26 mouse cellular contexts compared by ENCODE assay signal in the genomic region with DNA sequence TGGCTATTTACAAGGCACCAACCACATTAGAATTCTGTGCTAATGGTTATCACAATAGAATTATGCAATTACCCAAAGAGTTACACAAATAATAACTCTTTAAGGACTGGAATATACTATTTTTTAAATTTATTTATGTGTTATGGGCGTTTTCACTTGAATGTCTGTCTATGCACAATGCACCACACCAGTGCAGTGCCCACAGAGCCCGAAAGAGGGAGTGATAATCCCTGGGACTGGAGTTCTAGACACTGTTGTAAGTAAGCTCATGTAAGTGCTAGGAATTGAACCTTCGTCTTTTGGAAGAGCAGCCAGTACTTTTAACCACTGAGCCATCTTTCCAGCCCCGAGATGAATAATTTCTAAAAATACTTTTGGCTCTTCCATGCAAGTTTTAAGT. TPM values are rescaled to one million over a fixed set of nuclear protein-coding genes. Genes with fewer than 3 reads are reported as not detected.
DNase-seq lines count a peak whose midpoint lies in the region; TF ChIP-seq lines count a peak whose summit lies in the region.
"Had no signal": no experiment of that assay in that cellular context is flagged by ENCODE, and none has a peak within 500 bp of the region (broad histone marks: within the 10 kb centered on the region; RNA-seq: fewer than 3 reads in every experiment).

No protein-coding gene starts in this region.

- TF ChIP-seq CTCF in left cerebral cortex, adult 2 months (IDR thresholded peaks at IDR 0.05): peak; percentile 3
- TF ChIP-seq CTCF in CH12.LX (conservative IDR thresholded peaks at IDR 0.05 in 1 of 2, IDR thresholded peaks at IDR 0.05 in 1 of 2; ENCODE audit: low read depth in 2 of 2, low read length in 2 of 2) (peak in 1 of 2 experiments; percentile 35; a peak in 2 of 4 replicates), E14TG2a.4 (conservative IDR thresholded peaks at IDR 0.05; ENCODE audit: low read length) (peak; percentile 65)

- H3K4me2 ChIP-seq in CH12.LX (ENCODE audit: insufficient read depth, low read depth, poor library complexity, severe bottlenecking): no peak overlapping the region
- H3K4me2 ChIP-seq: embryonic facial prominence, embryonic 13.5 days; forebrain, embryonic 12.5 days; heart, embryonic 12.5 days; heart, embryonic 15.5 days; hindbrain, embryonic 13.5 days; intestine, embryonic 15.5 days had no signal

- no peaks in the 10 kb centered on the region for H3K79me2 ChIP-seq in CH12.LX (replicated peaks; ENCODE audit: control insufficient read depth, extremely low read depth, insufficient read depth, poor library complexity, severe bottlenecking)

- in situ Hi-C loops in CH12.LX (cut with MboI; ENCODE audit: low pct_ligation_motif_present, low pct_unique_long_range_greater_than_20kb, low sequenced_read_pairs): no loop called here

- H3K27me3 ChIP-seq in CH12.LX (replicated peaks): no peaks in the 10 kb centered on the region
- no peaks in the 10 kb centered on the region for H3K27me3 ChIP-seq in E14TG2a.4 (ENCODE audit: insufficient read depth, low read length)
- H3K27me3 ChIP-seq: embryonic facial prominence, embryonic 13.5 days; forebrain, embryonic 12.5 days; heart, embryonic 12.5 days; heart, embryonic 15.5 days; hindbrain, embryonic 13.5 days; intestine, embryonic 15.5 days had no signal

- TF ChIP-seq RAD21 in CH12.LX (IDR thresholded peaks at IDR 0.05; ENCODE audit: low read depth, low read length): peak; percentile 7

- H3K9me3 ChIP-seq in CH12.LX (replicated peaks; ENCODE audit: low read length) (no peaks in the 10 kb centered on the region), E14TG2a.4 (ENCODE audit: low read length) (no peaks in the 10 kb centered on the region)
- H3K9me3 ChIP-seq: embryonic facial prominence, embryonic 10.5 days; embryonic facial prominence, embryonic 13.5 days; forebrain, embryonic 12.5 days; heart, embryonic 12.5 days; heart, embryonic 15.5 days; hindbrain, embryonic 10.5 days; hindbrain, embryonic 13.5 days; intestine, embryonic 15.5 days had no signal

- no peak for DNase-seq in left cerebral cortex, adult 2 months (ENCODE audit: extremely low spot score in 1 of 2, low spot score in 2 of 2)
- no peak for DNase-seq in left cerebral cortex, postnatal 4 days
- no peak for DNase-seq in CH12.LX (ENCODE audit: extremely low read depth)
- peak; percentile 75 for DNase-seq in ZHBTc4 (ENCODE audit: low read depth, low spot score)
- no peak for DNase-seq in right cerebral cortex, postnatal 25 days
- DNase-seq in cerebellum, postnatal 10 days: no peak
- DNase-seq: adrenal gland, postnatal 10 days; cerebellum, adult 11 months; cerebellum, adult 2 months; cerebellum, adult 9-11 months; cerebellum, postnatal 36 days; embryo, embryonic 11 days; gastrocnemius, postnatal 10 days; heart, adult 2 months; heart, postnatal 10 days; heart, postnatal 36 days had no signal

- peaks cover 0 to 31% of the 10 kb centered on the region in 2 experiments for H3K36me3 ChIP-seq in CH12.LX (replicated peaks in 1 of 2; ENCODE audit: control insufficient read depth in 1 of 2, insufficient read depth in 1 of 2, low read length in 1 of 2)
- peaks cover 42% of the 10 kb centered on the region for H3K36me3 ChIP-seq in E14TG2a.4 (ENCODE audit: insufficient read depth, low read length)
- H3K36me3 ChIP-seq: forebrain, embryonic 12.5 days; heart, embryonic 12.5 days; heart, embryonic 15.5 days; intestine, embryonic 15.5 days had no signal

- no peak overlapping the region for H3K27ac ChIP-seq in left cerebral cortex, adult 2 months
- no peak overlapping the region for H3K27ac ChIP-seq in CH12.LX (ENCODE audit: insufficient read depth, low read depth)
- H3K27ac ChIP-seq: embryonic facial prominence, embryonic 10.5 days; embryonic facial prominence, embryonic 13.5 days; forebrain, embryonic 12.5 days; heart, adult 2 months; heart, embryonic 15.5 days; hindbrain, embryonic 10.5 days; hindbrain, embryonic 13.5 days; intestine, embryonic 15.5 days had no signal

- H3K4me3 ChIP-seq in left cerebral cortex, adult 2 months: no peak overlapping the region
- no peak overlapping the region for H3K4me3 ChIP-seq in CH12.LX (replicated peaks in 1 of 3; ENCODE audit: low read depth in 2 of 3, low read length in 2 of 3, poor library complexity in 1 of 3)
- H3K4me3 ChIP-seq in E14TG2a.4 (replicated peaks; ENCODE audit: low read length): no peak overlapping the region
- H3K4me3 ChIP-seq: embryonic facial prominence, embryonic 10.5 days; embryonic facial prominence, embryonic 13.5 days; erythroblast, embryonic 14.5 days; forebrain, embryonic 12.5 days; heart, adult 2 months; heart, embryonic 12.5 days; heart, embryonic 15.5 days; hindbrain, embryonic 10.5 days; hindbrain, embryonic 13.5 days; intestine, embryonic 15.5 days had no signal

- H3K4me1 ChIP-seq in CH12.LX (ENCODE audit: control insufficient read depth in 1 of 2, insufficient read depth in 2 of 2) (peaks cover 18 to 32% of the 10 kb centered on the region in 2 experiments), E14TG2a.4 (replicated peaks; ENCODE audit: low read depth, low read length) (peaks cover 95% of the 10 kb centered on the region)

- intact Hi-C loops in left cerebral cortex, adult 2 months (cut with DNase I): no loop called here
- intact Hi-C loops in left cerebral cortex, postnatal 4 days (cut with DNase I): no loop called here

- dilution Hi-C loops in CH12.LX (cut with MboI; ENCODE audit: extremely low pct_ligation_motif_present, extremely low pct_unique_long_range_greater_than_20kb, low sequenced_read_pairs): no loop called here

- no peak for TF ChIP-seq POLR2A in CH12.LX (IDR thresholded peaks at IDR 0.05; ENCODE audit: low read depth, low read length)

- no peak overlapping the region for H3K9ac ChIP-seq in CH12.LX (ENCODE audit: insufficient read depth, low read depth)
- H3K9ac ChIP-seq: embryonic facial prominence, embryonic 13.5 days; forebrain, embryonic 12.5 days; heart, embryonic 12.5 days; heart, embryonic 15.5 days; hindbrain, embryonic 13.5 days; intestine, embryonic 15.5 days had no signal

- TF ChIP-seq EP300 in CH12.LX (IDR thresholded peaks at IDR 0.05; ENCODE audit: low read length): no peak

TF ChIP-seq in CH12.LX, 34 proteins besides CTCF, POLR2A, EP300 and RAD21:
- TF ChIP-seq SMC3 (IDR thresholded peaks at IDR 0.05; ENCODE audit: low read depth, low read length) (0 out of 2 replicates have a peak, but pooled peaks have one; percentile 6), CHD1 (IDR thresholded peaks at IDR 0.05; ENCODE audit: low read depth, low read length) (no peak), POLR2AphosphoS2 (IDR thresholded peaks at IDR 0.05; ENCODE audit: low read depth, low read length) (no peak), MXI1 (IDR thresholded peaks at IDR 0.05; ENCODE audit: low read depth, low read length) (no peak), MYC (IDR thresholded peaks at IDR 0.05; ENCODE audit: low read depth, low read length) (no peak), CHD2 (IDR thresholded peaks at IDR 0.05; ENCODE audit: low read length) (no peak)

RNA-seq across cellular contexts. Expression of a gene that starts 11.9 kb away (rescaled TPM):
- total RNA-seq in left cerebral cortex, adult 2 months (2021): 100 to 1,000 TPM; 239 to 244 TPM
- total RNA-seq in left cerebral cortex, postnatal 4 days (2021): 10 to 100 TPM; 84.7 to 99.6 TPM
- 31.9 and 35.9 TPM in 2 replicates for total RNA-seq in CH12.LX (2012; rRNA removed)
- total RNA-seq in CH12.LX (2014; rRNA removed): 14.7 and 18.8 TPM in 2 replicates
- polyA plus RNA-seq in CH12.LX (2012; ENCODE audit: insufficient read length, low read depth): 62.2 and 67.7 TPM in 2 replicates

RNA-seq across cellular contexts. Expression of a gene that starts 46.8 kb away (rescaled TPM):
- 10 to 100 TPM; 68.3 to 85.0 TPM for total RNA-seq in left cerebral cortex, adult 2 months (2021)
- total RNA-seq in left cerebral cortex, postnatal 4 days (2021): 10 to 100 TPM; 77.2 to 90.3 TPM
- total RNA-seq in CH12.LX (2012; rRNA removed): 328 and 358 TPM in 2 replicates
- 840 and 921 TPM in 2 replicates for total RNA-seq in CH12.LX (2014; rRNA removed)
- 186 and 190 TPM in 2 replicates for polyA plus RNA-seq in CH12.LX (2012; ENCODE audit: insufficient read length, low read depth)
